Mouse (Mus musculus): ENCODE measurements at regions not wholly inside any gene's neighbourhood (a gene's known extent, or its start where the extent isn't known, plus 50 kb on each side); places are given as distances from the start of the nearest gene placed in this dataset.

DNA sequence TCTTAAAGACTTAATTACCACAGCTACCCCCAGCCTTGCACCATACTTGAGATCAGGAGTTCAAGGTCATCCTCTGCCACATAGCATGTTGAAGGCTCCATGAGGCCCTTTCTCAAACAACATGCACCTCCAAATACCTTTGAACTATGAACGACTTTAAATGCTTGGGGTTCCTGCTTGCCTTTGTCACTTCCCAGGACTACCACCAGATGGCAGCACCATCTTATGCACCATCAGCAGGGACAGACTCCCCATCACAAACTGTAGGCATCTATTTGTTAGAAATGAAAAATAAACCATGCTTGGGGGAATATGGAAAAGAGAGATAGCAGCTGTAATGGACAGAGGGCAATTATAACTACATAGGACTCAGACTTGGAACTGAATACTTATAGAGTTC lies 51.9 kb upstream of the Sh3gl3 start:
- intact Hi-C loops (cut with DNase I): loop anchor here (2.0 kb wide), 2 partner anchors 141 to 149 kb away; no protein-coding TSS in a partner anchor

More for the DNA sequence above, 51.9 kb upstream of the Sh3gl3 start:
- DNase-seq: peak; percentile 66
